Mouse (Mus musculus) yolk sac, embryonic 10.5 days (tissue): ENCODE measurements around the gene Crybg1.

Source experiments
- DNase-seq: peaks from one replicate; pipeline ENCODE4 v3.0.0-alpha.2; 2017; ENCODE audit warnings: low spot score

Gene Crybg1

DNA sequence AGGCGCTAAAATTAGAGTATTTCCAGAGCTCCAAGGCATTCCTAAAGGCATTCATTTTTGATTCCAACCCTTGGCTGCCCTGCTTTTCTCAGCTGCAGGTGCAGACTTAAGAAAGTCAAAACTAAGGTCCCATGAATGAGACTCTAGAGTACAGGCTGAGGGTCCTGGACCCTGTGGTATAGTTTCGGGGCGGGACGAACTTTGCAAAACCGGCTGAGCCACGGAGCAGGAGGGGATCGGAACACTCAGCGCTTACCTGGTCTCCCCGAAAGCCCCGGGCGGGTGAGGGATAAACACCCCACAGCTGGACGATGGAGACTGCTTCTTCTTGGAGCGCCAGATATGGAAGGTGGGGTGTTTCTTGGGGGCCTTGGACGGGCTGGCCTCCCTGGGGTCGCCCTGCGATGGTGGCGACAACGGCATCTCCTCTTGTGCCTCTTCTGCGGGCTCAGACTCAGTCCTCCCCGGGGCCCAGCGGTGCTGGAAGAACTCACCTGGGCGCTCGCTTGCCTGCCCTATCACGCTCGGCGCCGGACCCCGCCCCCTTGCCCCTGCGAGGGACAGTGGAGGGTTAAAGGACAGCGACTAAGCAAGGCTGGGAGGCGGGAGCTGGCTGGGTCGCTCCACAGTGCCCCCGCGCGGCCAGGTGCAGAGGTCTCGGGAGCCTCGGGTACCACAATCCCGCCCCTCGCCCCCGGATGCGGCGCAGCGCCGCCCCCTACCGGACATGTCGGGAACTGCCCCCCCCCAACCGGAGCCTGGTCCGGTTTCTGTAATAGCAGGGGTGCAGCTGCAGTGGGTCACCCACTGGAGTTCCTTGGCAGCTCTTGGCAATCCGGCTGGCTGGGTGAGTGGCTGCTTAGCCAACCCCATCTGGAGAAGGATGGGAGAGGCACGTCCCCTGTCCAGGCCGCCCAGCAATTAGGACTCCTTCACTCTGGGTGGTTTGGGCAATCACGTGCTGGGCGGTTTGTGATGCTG lies at the start of gene Crybg1:
Gene Crybg1 (minus strand): TSS at position 517 of the 981 bp plus-strand sequence.
- peak; percentile 64 for DNase-seq

DNA sequence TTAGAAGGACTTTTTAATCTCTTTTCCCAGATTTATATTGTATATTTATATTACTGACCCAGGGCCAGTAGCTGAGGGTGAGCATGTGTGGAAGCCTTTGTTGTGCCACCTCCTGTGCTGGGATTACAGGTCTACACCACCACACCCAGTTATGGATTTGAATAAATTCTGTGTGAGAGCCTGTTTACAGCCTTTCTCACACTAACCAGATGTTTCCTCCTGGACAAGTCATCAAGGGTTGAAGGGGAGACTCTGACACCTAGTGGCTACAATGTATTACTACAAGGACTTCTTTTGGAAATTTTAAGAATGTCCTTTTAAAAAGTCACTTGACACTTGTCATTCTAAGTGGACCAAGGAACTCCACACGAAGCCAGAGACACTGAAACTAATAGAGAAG lies 28.7 kb upstream of the Crybg1 start:
- DNase-seq: no peak

DNA sequence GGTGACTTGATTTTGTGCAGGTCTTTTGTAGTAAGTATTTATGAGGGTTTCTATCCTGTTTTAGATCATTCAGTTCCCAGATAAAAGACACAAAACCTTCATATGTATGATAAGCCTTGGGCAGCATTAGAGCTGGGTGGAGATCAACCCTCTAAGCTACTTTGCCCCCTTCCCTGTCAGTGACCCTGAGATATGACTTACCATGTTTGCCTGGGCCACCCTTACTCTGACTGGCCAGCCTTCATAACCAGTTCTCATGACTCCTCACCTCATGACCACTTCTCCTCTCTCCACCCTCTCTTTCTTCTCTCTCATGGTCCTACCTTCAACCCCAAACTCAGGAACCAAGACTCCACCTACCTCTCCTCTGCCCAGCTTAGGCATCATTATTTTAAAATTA lies 27.9 kb upstream of the Crybg1 start:
- no peak for DNase-seq

DNA sequence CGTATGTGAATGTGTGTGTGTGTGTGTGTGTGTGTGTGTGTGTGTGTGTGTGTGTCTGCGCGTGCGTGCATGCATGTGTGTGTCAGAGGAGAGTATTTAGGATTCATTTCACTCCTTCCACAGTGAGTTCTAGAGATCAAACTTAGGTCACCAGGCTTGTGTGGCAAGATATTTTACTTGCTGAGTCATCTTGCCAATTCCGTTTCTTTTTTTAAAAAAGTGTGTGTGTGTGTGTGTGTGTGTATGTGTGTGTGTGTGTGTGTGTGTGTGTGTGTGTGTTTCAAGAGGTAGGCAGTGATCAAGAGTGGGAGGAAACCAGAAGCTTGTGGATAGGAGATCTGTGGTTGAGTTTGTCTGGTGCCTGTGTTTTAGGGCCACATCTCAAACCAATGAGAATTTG lies 27.5 kb upstream of the Crybg1 start:
- no peak for DNase-seq

DNA sequence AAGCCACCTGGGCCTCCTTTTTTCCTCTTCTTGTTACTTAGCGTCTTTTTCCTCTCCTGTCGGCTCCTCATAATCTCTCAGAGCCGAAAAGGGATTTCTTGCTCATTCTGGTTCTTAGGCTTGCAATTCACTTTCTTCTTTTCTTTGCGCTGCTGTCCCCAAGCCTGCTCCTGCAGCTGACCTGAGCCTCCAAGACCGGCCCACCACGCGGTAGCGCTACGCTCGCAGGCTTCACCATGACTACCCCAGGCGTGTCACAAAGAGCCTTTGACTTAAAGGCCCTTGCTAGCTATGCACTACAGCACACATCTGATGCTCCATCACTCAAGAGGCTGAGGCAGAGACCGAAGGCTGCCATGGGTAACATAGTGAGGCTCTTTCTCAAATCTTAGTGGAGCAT lies 21.5 kb upstream of the Crybg1 start:
- no peak for DNase-seq

DNA sequence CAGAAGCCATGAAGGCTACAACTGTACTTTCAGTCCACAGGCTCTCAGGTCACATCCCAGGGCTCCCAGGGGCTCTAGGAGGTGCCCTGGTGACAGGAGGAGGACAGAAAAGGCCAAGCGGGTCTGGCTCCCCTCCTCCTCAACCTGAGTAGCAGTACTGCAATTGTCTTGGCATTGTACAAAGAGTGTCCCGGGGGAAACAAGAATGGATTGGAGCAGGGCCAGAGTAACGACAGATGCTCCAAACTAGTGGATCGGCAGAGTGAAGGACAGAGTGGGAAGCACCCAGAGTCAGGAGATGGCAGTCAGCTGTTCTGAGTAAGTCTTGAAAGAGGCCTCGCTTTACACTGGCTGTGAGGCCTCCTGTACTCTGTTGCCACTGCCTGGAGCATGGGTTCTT lies 18.4 kb upstream of the Crybg1 start:
- no peak for DNase-seq

DNA sequence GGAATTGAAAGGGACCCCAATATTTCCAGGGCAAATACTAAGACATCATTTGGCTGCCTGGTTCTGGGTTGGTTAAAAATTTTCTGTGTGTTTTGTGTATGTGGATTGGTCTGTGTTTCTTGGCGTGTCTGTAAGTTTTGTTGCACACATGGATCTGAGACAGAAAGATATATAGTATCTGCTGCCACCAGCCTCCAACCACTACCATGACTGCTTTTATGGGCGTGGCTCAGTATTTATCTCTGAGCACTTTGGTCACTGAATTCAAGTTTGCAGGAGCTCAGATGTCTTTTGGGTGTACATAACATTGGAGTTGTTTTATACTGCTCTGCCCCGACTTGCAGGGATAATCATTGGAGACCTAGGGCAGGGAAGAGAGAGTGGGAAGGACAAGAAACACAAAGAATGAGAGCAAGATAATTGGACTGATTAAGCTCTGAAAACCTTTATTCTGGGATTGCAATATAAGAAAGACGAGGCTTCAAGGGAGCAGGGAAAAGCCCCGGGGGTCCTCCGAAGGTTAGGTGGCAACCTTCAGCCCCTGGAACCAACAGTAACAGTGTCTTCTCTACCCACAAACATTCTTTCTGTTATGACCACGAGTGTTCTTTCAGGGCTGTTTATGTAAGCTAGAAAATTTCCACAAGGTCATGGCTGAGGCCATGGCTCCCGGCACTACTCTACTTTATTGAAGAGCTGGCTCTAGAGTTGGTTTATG lies 15.8 kb upstream of the Crybg1 start:
- DNase-seq: no peak

DNA sequence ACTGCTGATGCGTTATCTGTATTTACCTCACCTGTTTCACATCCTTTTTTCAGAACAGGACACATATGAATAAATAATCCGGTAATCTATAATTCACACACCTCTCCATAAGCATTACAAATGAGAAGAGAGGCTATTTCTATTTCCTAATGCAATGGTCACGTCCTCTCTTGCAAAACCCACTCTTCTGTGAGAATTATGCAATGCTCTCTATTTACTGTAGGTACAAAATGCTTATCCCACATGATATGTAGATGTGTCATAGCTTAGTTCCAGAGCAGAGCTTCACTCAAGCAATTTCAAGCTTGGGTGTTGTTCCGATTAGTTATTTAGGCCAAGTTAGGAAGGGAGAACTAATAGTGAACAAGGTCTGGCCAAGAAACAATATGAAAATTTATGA lies 14.4 kb upstream of the Crybg1 start:
- DNase-seq: no peak

DNA sequence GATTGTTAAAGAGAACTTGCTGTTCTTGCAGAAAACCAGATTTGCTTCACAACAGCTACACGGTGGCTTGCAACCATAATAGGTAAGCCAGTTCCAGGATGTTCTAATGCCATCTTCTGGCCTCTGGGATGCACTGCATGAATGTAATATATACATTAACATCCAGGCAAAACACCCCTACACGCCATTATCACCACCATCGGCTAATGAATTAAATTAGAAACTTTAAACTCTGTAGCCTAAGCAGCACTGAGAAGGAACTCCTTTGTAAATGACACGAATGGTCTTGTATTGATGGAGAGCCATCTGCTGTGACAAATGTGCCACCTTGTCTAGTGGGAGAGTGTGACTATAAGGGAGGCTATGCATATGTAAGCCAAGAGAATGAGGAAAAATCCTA lies 11.5 kb upstream of the Crybg1 start:
- DNase-seq: no peak

DNA sequence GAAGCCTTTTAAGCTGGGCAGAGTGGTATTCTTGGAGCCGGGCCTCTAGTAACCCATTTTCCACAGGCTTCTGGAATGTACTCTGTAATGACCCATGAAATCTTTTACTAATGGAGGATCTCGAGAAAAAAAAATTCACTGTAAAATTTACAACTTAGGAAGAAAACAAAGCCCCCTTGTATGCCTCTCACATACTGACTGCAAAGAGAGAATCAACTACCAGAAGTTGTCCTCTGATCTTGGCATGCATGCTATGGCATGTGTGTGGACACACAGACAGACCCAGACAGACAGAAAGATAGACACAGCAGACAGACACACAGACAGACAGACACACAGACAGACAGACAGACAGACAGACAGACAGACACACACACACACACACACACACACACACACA lies 8.8 kb upstream of the Crybg1 start:
- no peak for DNase-seq

DNA sequence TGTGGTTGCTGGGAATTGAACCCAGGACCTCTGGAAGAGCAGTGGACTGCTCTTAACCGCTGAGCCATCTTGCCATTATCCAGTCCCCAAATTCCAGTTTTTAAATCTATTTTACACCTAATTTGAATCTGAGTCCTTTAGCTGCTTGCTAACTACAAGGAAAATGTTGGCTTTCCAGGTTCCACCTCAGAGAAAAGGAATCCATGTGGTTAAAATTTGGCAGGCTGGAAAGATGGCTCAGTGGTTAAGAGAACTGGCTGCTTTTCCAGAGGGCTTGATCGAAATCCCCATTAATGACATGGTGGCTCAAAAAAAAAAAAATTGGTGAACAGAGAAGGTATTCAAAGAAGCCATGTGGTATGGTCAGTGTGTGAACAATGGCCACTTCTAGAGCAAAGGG lies 1.8 kb upstream of the Crybg1 start:
- no peak for DNase-seq

DNA sequence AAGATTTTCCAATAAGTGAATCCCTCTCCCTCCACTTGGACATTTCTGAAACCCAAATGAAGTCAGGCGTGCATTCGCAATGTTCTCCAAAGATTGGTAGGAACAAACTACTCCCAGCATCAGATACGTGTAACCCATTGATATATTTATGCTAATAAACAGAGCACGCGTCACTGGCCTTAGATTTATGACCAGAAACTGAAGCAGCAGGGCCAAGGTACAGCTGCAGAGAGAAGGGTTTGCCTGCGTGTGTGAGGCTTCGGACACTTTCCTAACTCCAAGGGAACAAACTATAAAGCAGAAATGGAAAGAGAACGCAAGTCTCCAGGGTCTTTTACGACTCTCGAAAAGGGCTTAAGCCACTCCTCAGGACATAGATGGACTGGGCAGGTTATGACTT lies 5.3 kb downstream of the Crybg1 start:
- DNase-seq: no peak

DNA sequence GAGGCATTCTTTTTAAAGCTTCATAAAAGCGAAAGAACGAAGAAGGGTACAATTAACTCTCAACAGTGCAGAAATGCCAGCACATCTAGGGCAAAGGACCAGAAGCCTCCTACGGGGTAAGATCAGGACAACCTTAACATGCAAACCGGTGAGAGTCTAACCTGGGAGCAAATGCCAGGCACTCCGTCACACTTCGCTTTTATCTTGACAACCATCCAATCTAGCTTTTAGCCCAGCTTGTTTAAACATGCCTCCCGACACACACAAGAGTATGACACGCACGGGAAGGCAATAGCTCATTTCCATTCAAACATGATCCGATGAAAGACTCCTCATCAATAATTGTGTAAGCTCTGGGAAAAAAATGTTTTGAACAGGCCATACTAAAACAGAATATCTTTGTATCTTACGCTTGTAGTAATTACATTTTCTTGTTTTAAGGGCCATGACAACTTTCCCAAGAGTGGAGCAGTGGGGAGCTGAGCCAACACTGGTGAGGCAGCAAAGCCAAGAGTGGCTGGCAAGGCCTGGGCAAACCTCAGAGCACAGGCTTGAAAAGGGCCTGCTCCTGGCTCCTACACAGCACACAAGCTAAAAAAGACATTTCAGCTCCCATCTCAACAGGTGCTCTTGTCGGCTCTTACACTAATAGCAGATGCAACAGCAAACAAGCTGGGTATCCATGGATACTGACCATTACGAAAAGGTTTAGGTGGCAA lies 10.4 kb downstream of the Crybg1 start:
- DNase-seq: no peak

DNA sequence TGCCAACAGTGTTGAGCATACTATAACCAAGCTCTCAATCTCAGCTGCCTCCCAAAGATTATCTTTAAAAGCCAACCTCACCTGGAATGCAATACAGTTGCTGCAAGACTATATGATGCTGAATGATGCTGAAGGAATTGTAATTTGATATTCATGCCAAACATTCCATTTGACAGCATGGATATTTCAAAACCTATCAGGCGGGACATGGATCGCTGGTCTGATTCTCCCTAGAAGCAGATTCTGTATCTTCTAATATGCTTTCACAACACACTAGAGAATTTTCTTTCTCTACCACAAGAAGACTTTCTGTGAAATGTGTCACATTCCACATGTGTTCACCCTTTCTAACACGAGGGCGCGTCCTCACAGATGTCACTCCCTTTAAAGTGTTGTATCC lies 22.6 kb downstream of the Crybg1 start:
- no peak for DNase-seq

DNA sequence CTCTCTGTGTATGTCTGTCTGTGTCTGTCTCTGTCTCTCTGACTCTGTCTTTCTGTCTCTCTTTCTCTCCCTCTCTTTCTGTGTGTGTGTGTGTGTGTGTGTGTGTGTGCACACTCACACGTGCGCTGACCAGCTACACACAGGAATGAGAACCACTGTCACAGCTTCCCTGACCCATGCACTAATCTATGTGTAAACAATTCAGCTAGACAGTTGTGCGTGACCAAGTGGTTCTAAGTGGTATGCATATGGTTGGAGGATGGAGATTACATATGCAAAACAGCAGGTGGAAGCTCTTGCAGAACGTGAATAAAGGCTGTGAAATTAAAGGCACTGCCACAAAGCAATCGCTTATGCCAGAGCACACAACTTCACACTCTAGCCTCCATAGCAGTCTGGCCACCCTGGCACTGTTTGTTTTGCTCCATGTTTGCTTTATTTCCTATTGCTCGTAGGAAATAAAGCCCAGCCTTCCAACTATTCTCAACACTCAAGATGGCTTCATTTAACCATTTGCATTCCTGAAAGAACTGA lies 24.2 kb downstream of the Crybg1 start:
- no peak for DNase-seq

DNA sequence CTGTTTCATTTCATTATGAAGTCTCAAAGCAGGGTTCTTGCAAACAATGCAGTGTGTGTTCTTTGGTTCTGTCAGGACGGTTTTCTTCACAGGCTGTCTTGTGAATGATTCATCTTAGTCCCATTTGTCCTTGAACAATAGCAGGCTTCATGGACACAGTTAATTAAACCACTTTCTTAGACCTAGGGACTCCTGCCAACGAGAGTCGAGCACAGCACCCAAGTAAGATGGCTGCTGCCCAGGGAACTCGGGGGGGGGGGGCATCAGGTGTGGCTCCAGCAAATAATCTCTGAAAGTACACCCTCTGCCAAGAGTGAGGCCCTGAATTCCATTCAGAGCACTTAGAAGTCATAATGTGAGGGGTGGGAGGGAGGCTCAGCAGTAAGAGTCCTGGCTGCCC lies 30.0 kb downstream of the Crybg1 start:
- DNase-seq: no peak

DNA sequence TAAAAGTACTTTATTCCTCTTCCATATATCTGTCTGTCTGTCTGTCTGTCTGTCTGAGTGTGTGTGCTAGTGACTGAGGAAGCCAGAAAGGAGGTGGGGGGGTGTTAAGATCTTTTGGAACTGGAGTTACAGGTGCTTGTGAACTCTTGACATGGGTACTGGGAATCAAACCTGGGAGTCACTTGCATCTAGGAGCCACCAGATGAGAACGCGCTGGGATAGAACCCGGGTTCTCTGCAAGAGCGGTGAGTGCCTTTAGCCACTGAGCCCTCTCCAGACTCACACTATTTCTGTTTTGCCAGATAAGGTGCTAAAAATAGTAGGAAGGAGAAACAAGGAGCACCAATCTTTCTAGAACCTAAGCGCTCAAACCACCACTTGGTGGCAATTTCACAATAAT lies 31.9 kb downstream of the Crybg1 start:
- no peak for DNase-seq

DNA sequence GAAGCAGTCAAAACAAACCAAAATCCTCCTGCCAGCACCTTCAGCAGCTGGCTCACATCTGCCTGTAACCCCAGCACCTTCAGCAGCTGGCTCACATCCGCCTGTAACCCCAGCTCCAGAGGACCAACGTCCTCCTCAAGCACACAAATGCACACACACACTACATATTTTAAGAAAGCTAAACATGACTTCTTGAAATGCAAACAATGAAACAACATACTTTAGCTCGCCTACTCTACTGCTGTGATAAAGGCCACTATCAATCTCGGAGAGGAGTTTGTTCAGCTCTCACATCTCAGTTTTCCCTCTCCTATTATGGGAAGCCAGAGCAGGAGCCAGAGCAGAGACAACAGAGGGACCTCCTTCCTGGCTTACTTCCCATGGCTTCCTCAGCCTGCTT lies 34.0 kb downstream of the Crybg1 start:
- no peak for DNase-seq

DNA sequence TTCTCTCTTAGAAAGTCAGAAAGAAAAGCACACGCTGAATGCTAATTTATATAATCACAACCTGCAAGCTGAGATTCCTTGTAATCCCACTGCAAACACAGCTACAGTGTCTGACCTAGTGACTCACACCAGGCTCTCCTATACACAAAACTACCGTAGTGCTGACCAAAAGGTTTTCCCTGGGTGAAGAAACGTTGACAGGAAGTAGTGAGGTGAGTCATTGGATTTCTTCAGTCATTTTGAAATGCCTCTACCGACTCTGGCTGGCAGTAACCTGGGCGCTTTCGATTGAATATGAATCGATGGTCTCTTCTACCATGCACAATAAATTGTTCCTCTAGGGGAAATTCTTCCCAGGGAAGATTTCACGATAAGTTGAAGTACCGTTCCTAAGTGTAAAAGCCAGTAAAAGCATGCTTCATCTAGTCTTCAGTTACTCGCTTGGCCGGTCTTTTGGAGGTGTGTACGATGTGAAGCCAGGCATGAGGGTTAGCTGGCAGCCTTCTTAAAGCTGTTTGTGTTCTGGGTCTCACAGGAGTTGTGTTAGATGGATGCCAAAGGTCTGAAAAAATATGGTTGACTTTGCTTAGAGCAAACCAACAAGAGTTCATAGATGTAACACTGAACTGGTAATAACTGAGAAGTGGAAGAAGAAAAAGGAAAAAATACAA lies 36.5 kb downstream of the Crybg1 start:
- DNase-seq: peak; percentile 6

DNA sequence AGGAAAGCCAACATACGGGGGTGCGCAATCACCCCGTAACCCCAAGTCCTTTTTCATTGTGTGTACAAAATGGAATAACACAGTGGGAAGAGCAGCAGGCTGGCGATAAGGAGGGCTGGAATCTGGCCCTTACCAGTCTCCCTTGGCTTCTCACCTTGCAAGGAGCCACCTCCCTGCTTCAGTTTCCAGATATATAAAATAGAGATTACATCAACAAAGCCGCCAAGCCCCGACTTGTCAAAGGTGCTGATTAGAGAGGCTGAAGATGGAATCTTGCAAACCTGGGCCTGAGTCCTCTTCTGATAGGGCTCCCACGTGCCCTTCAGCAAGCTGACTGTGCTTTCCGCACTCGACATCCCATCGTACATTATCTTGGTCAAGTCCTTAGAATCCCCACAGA lies 37.5 kb downstream of the Crybg1 start:
- no peak for DNase-seq

DNA sequence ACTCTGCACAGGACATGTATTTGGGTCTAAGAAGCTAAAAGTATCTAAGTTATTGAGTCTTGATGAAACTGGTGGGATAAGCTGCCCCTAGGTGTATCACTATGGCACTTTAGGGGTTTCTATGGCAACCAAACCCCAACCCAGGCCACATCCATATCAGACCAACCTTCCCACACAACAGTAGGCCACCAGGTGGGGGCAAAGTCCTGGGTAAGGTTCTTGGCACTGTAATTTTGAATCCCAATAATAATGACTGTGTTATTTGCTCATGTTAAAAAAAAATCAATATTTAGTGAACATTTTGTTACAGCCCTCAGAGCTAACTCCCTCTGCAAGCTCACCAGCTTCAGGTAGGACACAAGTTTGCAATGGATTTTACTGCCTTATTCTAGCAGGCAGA lies 38.2 kb downstream of the Crybg1 start:
- no peak for DNase-seq

DNA sequence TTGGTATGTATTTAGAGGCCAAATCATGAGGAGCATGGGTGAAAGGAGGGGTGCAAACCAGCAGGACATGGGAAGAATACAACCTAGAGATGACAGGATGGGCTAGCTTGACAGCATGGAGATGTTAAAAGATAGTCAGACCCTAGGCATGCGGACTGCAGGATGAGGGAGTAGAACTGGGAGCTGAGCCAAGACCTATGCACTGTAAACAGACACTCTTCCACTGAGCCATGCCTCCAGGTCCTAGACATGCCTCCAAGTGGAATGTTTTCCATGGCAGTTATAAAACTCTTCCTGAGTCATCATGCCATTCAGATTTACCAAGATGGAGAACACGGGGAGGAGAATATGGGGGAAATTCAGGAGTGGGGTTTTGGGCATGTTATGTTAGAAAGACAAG lies 53.9 kb downstream of the Crybg1 start:
- no peak for DNase-seq
